Mouse (Mus musculus): ENCODE results near the gene Capn2. TPM values are rescaled to one million over a fixed set of nuclear protein-coding genes. Genes with fewer than 3 reads are reported as not detected.

The Capn2 gene
- total RNA-seq, 2 experiments from 2014 or later = 60.2 to 70.7 TPM

DNA sequence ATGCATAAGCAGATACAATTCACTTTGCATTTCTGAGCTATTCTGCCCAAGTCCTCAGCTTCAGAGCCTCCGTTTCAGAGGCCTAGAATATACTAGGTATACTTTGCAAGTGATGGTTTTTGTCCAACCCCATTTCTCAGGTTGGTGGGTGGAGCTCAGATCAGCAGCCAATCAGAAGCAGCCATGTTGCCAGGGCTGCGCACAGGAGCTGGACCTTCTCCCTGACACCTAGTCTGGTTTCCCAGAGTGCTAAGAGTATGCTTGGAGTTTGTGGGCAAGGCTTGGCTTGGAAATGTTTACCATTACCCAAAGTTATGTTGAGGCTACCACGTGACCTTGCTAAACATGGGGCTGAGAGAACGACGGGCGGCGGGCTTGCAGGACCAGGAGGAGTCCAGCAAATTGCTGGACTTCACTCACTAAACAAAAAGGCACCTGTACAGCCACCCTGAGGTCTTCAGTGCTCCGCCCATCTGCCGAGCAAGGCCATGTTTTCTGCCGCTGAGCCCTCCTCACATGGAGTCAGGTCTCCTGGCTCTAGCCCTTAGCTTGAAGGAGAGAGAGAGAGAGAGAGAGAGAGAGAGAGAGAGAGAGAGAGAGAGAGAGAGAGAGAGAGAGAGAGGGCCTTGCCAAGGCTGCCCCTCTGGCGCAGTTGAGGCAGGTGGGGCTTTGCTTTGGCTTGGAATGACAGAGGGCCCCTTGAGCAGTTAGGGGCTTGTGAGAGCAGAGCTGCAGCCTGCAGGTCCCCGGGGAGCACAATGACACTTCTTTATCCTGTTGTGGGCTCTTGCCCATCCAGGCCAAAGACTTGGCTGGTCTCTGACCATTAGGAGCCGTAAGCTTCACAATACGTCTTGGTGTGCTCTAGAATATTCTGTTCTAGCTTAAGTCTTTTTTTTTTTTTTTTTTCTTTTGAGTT lies 34.2 kb downstream of the Capn2 start:
- DNase-seq = no peak
- intact Hi-C loops (cut with DNase I; ENCODE audit: low total_unique reads) = no loop called here

GRCm38 (mm10) chr1:182481646-182482295 lies 35.6 kb downstream of the Capn2 start:
- intact Hi-C loops (cut with DNase I; ENCODE audit: low total_unique reads) = no loop called here
- DNase-seq = no peak

DNA sequence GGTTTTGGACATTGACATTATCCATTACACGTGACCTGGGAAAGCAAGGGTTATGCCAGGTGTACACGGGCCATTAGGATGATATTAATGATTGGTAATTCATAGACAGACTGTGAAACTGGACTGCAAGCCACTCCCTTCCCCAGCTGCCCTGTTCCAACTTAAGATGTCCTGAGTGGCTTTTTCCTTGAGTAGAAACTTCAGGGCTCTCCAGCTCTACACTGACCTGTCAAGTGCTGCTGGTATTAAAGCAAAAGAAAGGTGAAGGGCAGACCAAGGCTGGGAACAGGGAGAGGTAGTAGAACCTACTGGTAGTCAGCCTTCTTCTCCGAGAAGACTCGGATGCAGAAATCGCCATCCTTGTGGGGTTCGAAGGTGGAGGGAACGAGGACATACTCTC lies 36.3 kb downstream of the Capn2 start:
- intact Hi-C loops (cut with DNase I; ENCODE audit: low total_unique reads) = no loop called here

DNA sequence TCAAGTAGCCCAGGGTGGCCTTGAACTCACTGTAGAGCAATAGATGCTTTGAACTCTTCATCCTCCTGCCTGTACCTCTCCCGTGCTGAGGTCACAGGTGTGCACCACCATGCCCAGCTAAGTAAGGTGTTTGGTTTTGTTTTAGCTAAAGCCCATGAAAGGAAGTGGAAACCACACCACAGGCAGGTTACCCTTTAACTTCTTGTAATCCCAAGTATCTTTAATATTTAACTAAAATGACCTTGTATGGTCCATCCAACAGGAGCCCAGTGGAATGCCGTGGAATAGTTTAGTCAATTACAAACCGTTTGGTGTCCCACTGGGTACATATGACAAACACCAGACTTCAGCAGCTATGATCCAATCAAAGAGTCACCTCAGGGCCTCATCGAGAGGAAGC lies 38.5 kb downstream of the Capn2 start:
- no peak for DNase-seq
- intact Hi-C loops (cut with DNase I; ENCODE audit: low total_unique reads) = loop anchor here (10.0 kb wide), 1 partner anchor 104 kb away; no protein-coding TSS in a partner anchor

More for the DNA sequence above, 36.3 kb downstream of the Capn2 start:
- no peak for DNase-seq

GRCm38 (mm10) chr1:182475005-182475796 lies 42.2 kb downstream of the Capn2 start:
- no peak for DNase-seq
- intact Hi-C loops (cut with DNase I; ENCODE audit: low total_unique reads) = loop anchor here (10.0 kb wide), 1 partner anchor 100 kb away; no protein-coding TSS in a partner anchor

GRCm38 (mm10) chr1:182465978-182466377 lies 51.4 kb downstream of the Capn2 start:
- DNase-seq = no peak

GRCm38 (mm10) chr1:182465309-182465708 lies 52.1 kb downstream of the Capn2 start:
- intact Hi-C loops (cut with DNase I; ENCODE audit: low total_unique reads) = no loop called here
- no peak for DNase-seq

More at GRCm38 (mm10) chr1:182465978-182466377, 51.4 kb downstream of the Capn2 start:
- intact Hi-C loops (cut with DNase I; ENCODE audit: low total_unique reads) = no loop called here

GRCm38 (mm10) chr1:182461813-182462212 lies 55.6 kb downstream of the Capn2 start:
- no peak for DNase-seq
- intact Hi-C loops (cut with DNase I; ENCODE audit: low total_unique reads) = no loop called here

GRCm38 (mm10) chr1:182461261-182461660 lies 56.1 kb downstream of the Capn2 start:
- DNase-seq = no peak
- intact Hi-C loops (cut with DNase I; ENCODE audit: low total_unique reads) = no loop called here

DNA sequence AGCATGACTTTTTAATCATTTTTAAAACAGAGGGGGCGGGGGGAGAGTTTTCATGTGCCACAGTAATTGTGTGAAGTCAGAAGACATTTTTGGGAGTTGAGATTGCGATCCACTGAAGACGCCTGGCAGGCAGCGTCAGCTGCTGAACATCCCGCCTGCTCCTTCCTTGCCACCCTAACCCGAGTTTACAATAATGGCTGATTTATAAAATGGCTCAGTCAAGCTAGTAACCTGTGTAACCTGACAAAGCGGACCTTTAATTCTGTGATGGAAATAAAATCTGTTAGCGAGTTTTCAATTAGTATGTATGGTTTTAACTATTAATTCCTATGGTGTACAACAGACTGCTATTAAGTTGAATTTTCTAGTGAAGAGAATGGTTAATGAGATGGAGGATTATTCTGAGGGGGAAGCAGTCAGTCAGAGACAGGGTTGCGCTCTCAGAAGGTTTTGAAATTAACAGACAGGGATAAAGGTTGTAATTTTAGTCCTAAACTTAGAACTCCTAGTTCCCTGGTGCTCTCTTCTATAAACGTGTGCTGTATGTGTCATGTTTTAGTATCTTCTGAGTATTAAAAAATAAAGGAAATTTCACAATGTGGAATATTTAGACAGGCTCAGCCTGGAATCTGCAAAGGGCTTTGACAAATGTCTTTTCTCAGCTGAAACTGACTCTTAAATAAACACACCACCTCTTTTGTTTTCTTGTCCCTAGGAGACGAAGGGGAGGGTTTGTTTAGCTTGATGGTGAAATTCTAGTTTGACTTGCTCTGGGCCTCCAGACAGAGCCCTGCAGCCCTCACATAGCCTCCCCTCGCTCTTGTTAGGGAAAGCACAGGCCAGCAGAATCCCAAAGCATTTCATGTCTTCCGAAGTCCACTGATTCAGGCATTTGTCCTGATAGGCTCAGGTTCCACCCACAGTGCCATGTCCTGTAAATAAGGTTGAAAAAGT lies 56.8 kb downstream of the Capn2 start:
- intact Hi-C loops (cut with DNase I; ENCODE audit: low total_unique reads) = no loop called here
- DNase-seq = no peak

- intact Hi-C loops (cut with DNase I; ENCODE audit: low total_unique reads) = no loop called here
- no peak for DNase-seq
These were observed 58.0 kb downstream of the Capn2 start for GRCm38 (mm10) chr1:182459436-182459835.

- intact Hi-C loops (cut with DNase I; ENCODE audit: low total_unique reads) = no loop called here
- no peak for DNase-seq
These were observed 58.9 kb downstream of the Capn2 start for GRCm38 (mm10) chr1:182458556-182458955.

DNA sequence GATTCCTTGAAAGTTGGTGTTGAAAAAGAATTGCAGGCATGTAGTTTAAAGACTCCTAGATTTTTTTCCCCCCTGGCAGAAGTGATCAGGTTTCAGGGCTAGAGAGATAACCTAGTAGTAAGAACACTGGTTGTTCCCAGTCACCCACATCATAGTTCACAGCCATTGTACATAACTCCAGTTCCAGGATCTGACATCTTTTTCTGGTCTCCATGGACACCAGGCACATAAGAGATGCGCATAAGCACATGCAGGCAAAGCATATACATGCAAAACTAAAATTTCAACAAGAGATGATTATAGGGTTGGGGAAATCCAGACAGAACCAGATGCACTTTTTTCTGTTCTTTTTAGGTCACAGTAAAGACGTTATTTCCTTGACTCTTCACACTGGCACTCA lies 62.3 kb downstream of the Capn2 start:
- intact Hi-C loops (cut with DNase I; ENCODE audit: low total_unique reads) = no loop called here
- DNase-seq = no peak

- DNase-seq = no peak
These were observed 64.9 kb downstream of the Capn2 start for GRCm38 (mm10) chr1:182452473-182452872.

DNA sequence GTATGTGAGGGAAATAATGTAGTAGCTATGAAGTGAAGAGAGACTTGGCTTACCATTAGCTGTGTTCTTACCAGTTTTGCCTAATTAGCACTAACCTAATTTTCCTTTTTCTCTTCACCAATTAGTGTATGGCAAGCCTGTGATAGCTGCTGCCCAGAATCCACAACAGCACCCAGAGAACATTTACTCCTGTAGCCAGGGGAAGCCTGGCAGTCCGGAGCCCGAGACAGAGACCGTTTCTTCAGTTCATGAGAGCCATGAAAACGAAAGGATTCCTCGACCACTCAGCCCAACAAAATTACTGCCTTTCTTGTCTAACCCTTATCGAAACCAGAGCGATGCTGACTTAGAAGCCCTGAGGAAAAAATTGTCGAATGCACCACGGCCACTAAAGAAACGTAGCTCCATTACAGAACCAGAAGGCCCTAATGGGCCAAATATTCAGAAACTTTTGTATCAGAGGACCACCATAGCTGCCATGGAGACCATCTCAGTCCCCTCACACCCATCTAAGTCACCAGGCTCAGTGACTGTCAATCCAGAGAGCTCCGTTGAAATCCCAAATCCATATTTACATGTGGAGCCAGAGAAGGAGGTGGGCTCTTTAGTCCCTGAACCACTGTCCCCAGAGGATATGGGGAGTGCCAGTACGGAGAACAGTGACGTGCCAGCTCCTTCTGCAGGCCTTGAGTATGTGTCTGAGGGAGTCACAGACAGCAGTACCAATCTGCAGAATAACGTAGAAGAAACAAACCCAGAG lies 69.0 kb downstream of the Capn2 start:
- no peak for DNase-seq
- intact Hi-C loops (cut with DNase I; ENCODE audit: low total_unique reads) = no loop called here

More at GRCm38 (mm10) chr1:182452473-182452872, 64.9 kb downstream of the Capn2 start:
- intact Hi-C loops (cut with DNase I; ENCODE audit: low total_unique reads) = no loop called here

DNA sequence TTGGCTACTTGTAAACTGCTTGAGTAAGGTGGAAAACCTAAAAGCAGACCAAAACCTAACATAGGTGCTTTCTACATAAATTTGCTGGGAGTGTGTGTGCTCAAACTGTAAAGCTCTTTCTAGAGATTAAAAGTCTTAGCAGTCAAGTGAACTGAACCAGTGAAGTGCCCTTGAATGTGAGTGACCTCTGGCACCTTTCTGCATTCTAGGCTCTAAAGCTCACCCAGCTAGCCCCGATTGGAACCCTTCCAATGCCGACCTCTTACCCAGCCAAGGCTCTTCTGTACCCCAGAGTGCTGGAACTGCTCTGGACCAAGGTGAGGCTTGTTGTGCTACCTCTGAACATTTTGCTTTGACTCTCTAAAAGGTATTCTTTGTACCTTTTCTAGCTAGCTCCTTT lies 73.3 kb downstream of the Capn2 start:
- intact Hi-C loops (cut with DNase I; ENCODE audit: low total_unique reads) = no loop called here
- DNase-seq = no peak

DNA sequence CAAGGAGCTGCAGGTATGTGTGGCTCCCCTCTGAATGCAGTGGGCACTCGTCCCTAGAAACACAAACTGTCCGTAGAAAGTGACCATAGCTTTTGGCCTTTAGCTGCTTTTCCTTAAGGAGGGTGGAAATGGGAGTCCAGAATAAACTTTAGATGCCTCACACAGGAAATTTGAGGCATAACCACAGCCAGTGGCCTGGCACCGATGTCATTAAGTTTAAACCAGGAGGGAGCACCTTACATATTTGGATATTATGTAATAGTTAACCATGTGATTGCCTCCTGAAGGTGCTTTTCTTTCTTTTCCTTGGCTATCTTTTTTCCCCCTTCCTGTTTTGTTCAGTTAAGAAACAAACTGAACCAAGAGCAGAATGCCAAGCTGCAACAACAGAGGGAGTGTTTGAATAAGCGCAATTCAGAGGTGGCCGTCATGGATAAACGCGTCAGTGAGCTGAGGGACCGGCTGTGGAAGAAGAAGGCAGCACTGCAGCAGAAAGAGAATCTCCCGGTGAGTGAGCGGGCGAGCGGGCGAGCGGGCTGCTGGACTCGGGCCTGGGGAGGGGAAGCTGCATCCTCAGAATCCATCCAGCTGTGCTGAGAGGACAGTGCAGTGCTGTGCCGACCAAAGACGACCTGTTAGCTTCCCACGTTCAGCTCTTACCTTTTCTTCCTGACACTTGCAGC lies 75.5 kb downstream of the Capn2 start:
- no peak for DNase-seq
- intact Hi-C loops (cut with DNase I; ENCODE audit: low total_unique reads) = no loop called here

Measured in gastrocnemius, postnatal 14 days (tissue).